Mouse (Mus musculus) lung, postnatal 0 days (tissue): ENCODE data around the gene Fbxl18.

ENCODE experiments used
- CTCF ChIP-seq: IDR thresholded peaks from 2 replicates; pipeline ENCODE4 v1.5.1; 2016; ENCODE audit warnings: antibody characterized with exemption, mild to moderate bottlenecking
- EP300 ChIP-seq: IDR thresholded peaks from 2 replicates; pipeline ENCODE4 v1.6.1; 2016; ENCODE audit warnings: antibody characterized with exemption, mild to moderate bottlenecking, control low read depth

DNA sequence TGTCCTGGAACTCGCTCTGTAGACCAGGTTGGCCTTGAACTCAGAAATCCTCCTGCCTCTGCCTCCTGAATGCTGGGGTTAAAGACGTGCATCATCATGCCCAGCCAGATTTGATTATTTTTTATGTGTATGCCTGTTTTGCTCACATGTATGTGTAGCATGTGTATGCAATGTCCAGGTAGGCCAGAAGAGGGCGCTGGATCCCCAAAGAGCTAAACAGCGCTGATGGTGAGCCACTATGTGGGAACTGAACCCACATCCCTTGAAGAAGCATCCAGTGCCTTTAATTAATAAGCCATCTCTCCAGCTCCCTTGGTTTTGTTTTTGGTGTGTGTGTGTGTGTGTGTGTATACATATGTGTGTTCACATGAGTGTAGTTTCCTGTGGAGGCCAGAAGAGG is 38.8 kb downstream of the Fbxl18 start:
- TF ChIP-seq CTCF (peak; percentile 17; the same call in 1 of the 2 replicates), EP300 (no peak)
